Mouse (Mus musculus): ENCODE measurements around the gene C5ar2.

GRCm38 (mm10) chr7:16261097-16261496 lies 17.1 kb upstream of the C5ar2 start:
- no peak for TF ChIP-seq CTCF (IDR thresholded peaks at IDR 0.05; ENCODE audit: low read depth)
- TF ChIP-seq EP300 (IDR thresholded peaks at IDR 0.05; ENCODE audit: low read depth) = no peak
